Mouse (Mus musculus) hindbrain, embryonic 10.5 days (tissue): ENCODE data around the gene Alox12. TPM values are rescaled to one million over a fixed set of nuclear protein-coding genes. Genes with fewer than 3 reads are reported as not detected.

Experiments used
- DNase-seq: peaks from one replicate; pipeline ENCODE4 v3.0.0-alpha.2; 2017; ENCODE audit warnings: low spot score
- H3K27ac ChIP-seq: fragments of 300-500 bp; sonication (generic); 2 replicates; pipeline ENCODE4 v1.5.1; 2016; ENCODE audit warnings: mild to moderate bottlenecking, moderate library complexity
- H3K27me3 ChIP-seq: fragments of 300-500 bp; sonication (generic); 2 replicates; pipeline ENCODE4 v1.6.1; 2016; ENCODE audit warnings: mild to moderate bottlenecking; ENCODE audit not compliant: poor library complexity, insufficient read depth, severe bottlenecking
- H3K36me3 ChIP-seq: fragments of 300-500 bp; sonication (generic); 2 replicates; pipeline ENCODE4 v1.6.1; 2016; ENCODE audit warnings: mild to moderate bottlenecking, moderate library complexity
- H3K4me1 ChIP-seq: fragments of 300-500 bp; sonication (generic); replicated peaks from 2 replicates; pipeline ENCODE4 v1.6.1; 2016; ENCODE audit warnings: mild to moderate bottlenecking
- H3K4me3 ChIP-seq: fragments of 300-500 bp; sonication (generic); 2 replicates; pipeline ENCODE4 v1.5.1; 2016; ENCODE audit warnings: mild to moderate bottlenecking, moderate library complexity
- H3K9me3 ChIP-seq: fragments of 300-500 bp; sonication (generic); 2 replicates; pipeline ENCODE4 v1.6.1; 2016; ENCODE audit warnings: mild to moderate bottlenecking, moderate library complexity
- WGBS: fragments of 180-500 bp; shearing (Covaris S2); methylation state at CpG from one replicate; pipeline ENCODE4 v1.1.7; 2016; 5-methylcytosine and 5-hydroxymethylcytosine counted together
- polyA plus RNA-seq: library from polyadenylated mRNA; unstranded; fragments of >200 nt; fragmentation: Nextera tagmentation; extraction: Ambion mirVana; gene quantifications from 2 replicates; pipeline ENCODE4 v1.2.1, GENCODE M21; 2016

Alox12 gene
- polyA plus RNA-seq, 1 experiment from 2014 or later: 3.7 TPM

- no peak overlapping the region for H3K4me3 ChIP-seq
- WGBS: 89% methylated on average over 7 of the region's 7 CpGs
Measured at GRCm38 (mm10) chr11:70271641-70272040, 16.5 kb upstream of the Alox12 start.

GRCm38 (mm10) chr11:70266405-70266804 lies 11.3 kb upstream of the Alox12 start:
- Histone ChIP-seq H3K36me3 (no peaks in the 10 kb centered on the region), H3K4me1 (no peaks in the 10 kb centered on the region), H3K27ac (no peak overlapping the region), H3K4me3 (no peak overlapping the region), H3K27me3 (peaks cover 3% of the 10 kb centered on the region), H3K9me3 (no peaks in the 10 kb centered on the region)
- WGBS: 87% methylated on average over 1 of the region's 1 CpGs
- DNase-seq: no peak

More at GRCm38 (mm10) chr11:70271641-70272040, 16.5 kb upstream of the Alox12 start:
- H3K27ac ChIP-seq: no peak overlapping the region
- no peak for DNase-seq
- H3K4me1 ChIP-seq: no peaks in the 10 kb centered on the region
- no peaks in the 10 kb centered on the region for H3K9me3 ChIP-seq
- no peaks in the 10 kb centered on the region for H3K36me3 ChIP-seq
- H3K27me3 ChIP-seq: no peaks in the 10 kb centered on the region; the same call in 1 of the 2 replicates

GRCm38 (mm10) chr11:70265819-70266218 lies 10.7 kb upstream of the Alox12 start:
- Histone ChIP-seq H3K36me3 (no peaks in the 10 kb centered on the region), H3K4me3 (no peak overlapping the region), H3K4me1 (no peaks in the 10 kb centered on the region), H3K27me3 (peaks cover 3% of the 10 kb centered on the region), H3K27ac (no peak overlapping the region), H3K9me3 (no peaks in the 10 kb centered on the region)
- DNase-seq: no peak
- 76% methylated on average over 4 of the region's 4 CpGs for WGBS

- DNase-seq: no peak
- H3K27ac ChIP-seq: no peak overlapping the region
- no peaks in the 10 kb centered on the region for H3K9me3 ChIP-seq
- WGBS: 61% methylated on average over 3 of the region's 3 CpGs
- H3K4me1 ChIP-seq: no peaks in the 10 kb centered on the region
- H3K4me3 ChIP-seq: no peak overlapping the region
- no peaks in the 10 kb centered on the region for H3K36me3 ChIP-seq
- peaks cover 3% of the 10 kb centered on the region for H3K27me3 ChIP-seq
Measured at GRCm38 (mm10) chr11:70265252-70265651, 10.1 kb upstream of the Alox12 start.

- Histone ChIP-seq H3K36me3 (no peaks in the 10 kb centered on the region), H3K4me3 (no peak overlapping the region), H3K4me1 (peaks cover 15% of the 10 kb centered on the region), H3K27me3 (peaks cover 27% of the 10 kb centered on the region), H3K27ac (no peak overlapping the region), H3K9me3 (no peaks in the 10 kb centered on the region)
- WGBS: 96% methylated on average over 4 of the region's 4 CpGs
- no peak for DNase-seq
Measured at GRCm38 (mm10) chr11:70259035-70259434, 3.9 kb upstream of the Alox12 start.

GRCm38 (mm10) chr11:70254337-70254736 lies 816 bp downstream of the Alox12 start:
- peaks cover 15% of the 10 kb centered on the region for H3K4me1 ChIP-seq
- 3% methylated on average over 18 of the region's 18 CpGs for WGBS
- peaks cover 68% of the 10 kb centered on the region for H3K27me3 ChIP-seq
- H3K4me3 ChIP-seq: peak overlapping the region; percentile 46
- H3K36me3 ChIP-seq: no peaks in the 10 kb centered on the region
- no peaks in the 10 kb centered on the region for H3K9me3 ChIP-seq
- no peak overlapping the region for H3K27ac ChIP-seq
- DNase-seq: no peak

GRCm38 (mm10) chr11:70251853-70252252 lies 3.3 kb downstream of the Alox12 start:
- Histone ChIP-seq H3K4me1 (peaks cover 15% of the 10 kb centered on the region), H3K4me3 (no peak overlapping the region), H3K9me3 (no peaks in the 10 kb centered on the region), H3K27me3 (peaks cover 68% of the 10 kb centered on the region), H3K36me3 (no peaks in the 10 kb centered on the region), H3K27ac (no peak overlapping the region)
- WGBS: 83% methylated on average over 8 of the region's 8 CpGs
- DNase-seq: no peak

GRCm38 (mm10) chr11:70250150-70250549 lies 5.0 kb downstream of the Alox12 start:
- WGBS: 76% methylated on average over 11 of the region's 11 CpGs
- no peak for DNase-seq
- Histone ChIP-seq H3K9me3 (no peaks in the 10 kb centered on the region), H3K36me3 (no peaks in the 10 kb centered on the region), H3K4me1 (peaks cover 11% of the 10 kb centered on the region), H3K27ac (no peak overlapping the region), H3K4me3 (no peak overlapping the region), H3K27me3 (peaks cover 59% of the 10 kb centered on the region)

GRCm38 (mm10) chr11:70247136-70247845 lies 7.9 kb downstream of the Alox12 start:
- H3K27me3 ChIP-seq: peaks cover 30% of the 10 kb centered on the region
- H3K4me3 ChIP-seq: no peak overlapping the region
- no peaks in the 10 kb centered on the region for H3K4me1 ChIP-seq
- no peaks in the 10 kb centered on the region for H3K36me3 ChIP-seq
- no peaks in the 10 kb centered on the region for H3K9me3 ChIP-seq
- peak; percentile 69 for DNase-seq
- 54% methylated on average over 9 of the region's 9 CpGs for WGBS
- H3K27ac ChIP-seq: no peak overlapping the region

GRCm38 (mm10) chr11:70242591-70242990 lies 12.6 kb downstream of the Alox12 start:
- WGBS: 71% methylated on average over 11 of the region's 11 CpGs
- Histone ChIP-seq H3K9me3 (no peaks in the 10 kb centered on the region), H3K36me3 (no peaks in the 10 kb centered on the region), H3K4me1 (peaks cover 25% of the 10 kb centered on the region), H3K27me3 (peaks cover 6% of the 10 kb centered on the region; the same call in 1 of the 2 replicates), H3K27ac (no peak overlapping the region), H3K4me3 (no peak overlapping the region)
- no peak for DNase-seq

GRCm38 (mm10) chr11:70239541-70240279 lies 15.4 kb downstream of the Alox12 start, which contains the start of the genes Gm21988 and Rnasek:
Gene Gm21988 (minus strand): TSS chr11:70239830.
Gene Rnasek (minus strand): TSS chr11:70239842.
- Histone ChIP-seq H3K36me3 (peaks cover 16% of the 10 kb centered on the region), H3K27me3 (no peaks in the 10 kb centered on the region), H3K9me3 (no peaks in the 10 kb centered on the region), H3K27ac (peak within 1 kb of the TSS; percentile 97), H3K4me1 (peaks cover 50% of the 10 kb centered on the region), H3K4me3 (peak within 1 kb of the TSS; percentile 98)
- DNase-seq: peak; percentile 82
- WGBS: 0% methylated on average over 35 of the region's 35 CpGs

GRCm38 (mm10) chr11:70238591-70239440 lies 16.3 kb downstream of the Alox12 start:
- Histone ChIP-seq H3K27ac (peak overlapping the region; percentile 97), H3K36me3 (peaks cover 24% of the 10 kb centered on the region), H3K4me3 (peak overlapping the region; percentile 98), H3K4me1 (peaks cover 59% of the 10 kb centered on the region), H3K9me3 (no peaks in the 10 kb centered on the region), H3K27me3 (0 out of 2 replicates have a peak, but pooled peaks cover 3% of the 10 kb centered on the region)
- DNase-seq: peak; percentile 24
- 13% methylated on average over 23 of the region's 23 CpGs for WGBS
